Mouse (Mus musculus) heart, adult 18-20 months (tissue): Measurements from ENCODE around the gene H2-T23. TPM values are rescaled to one million over a fixed set of nuclear protein-coding genes. Genes with fewer than 3 reads are reported as not detected.
"Not testable (repeated sequence)": the region's sequence is repeated elsewhere in the genome, so short reads cannot be mapped to it uniquely, and the experiment has no call there.

Experiments
- DNase-seq, 2 experiments: peaks; one replicate each; pipeline ENCODE4 v3.0.0; 2021 to 2022; ENCODE audit warnings: mixed read lengths in 1 of 2
- total RNA-seq, 2 experiments: library from RNA; stranded (reverse); gene quantifications; 2 replicates each; pipeline ENCODE4 v1.2.3; 2021

The H2-T23 gene
- total RNA-seq, 2 experiments from 2014 or later: 31.7 to 56.7 TPM

- peak; percentile 62 to 71 for DNase-seq
Observed at GRCm38 (mm10) chr17:36023710-36024654, 8.7 kb downstream of the H2-T23 start.

- no peak for DNase-seq
Observed at GRCm38 (mm10) chr17:36022922-36023321, 9.7 kb downstream of the H2-T23 start.

GRCm38 (mm10) chr17:36022098-36022497, 10.6 kb downstream of the H2-T23 start:
- DNase-seq: no peak

DNA sequence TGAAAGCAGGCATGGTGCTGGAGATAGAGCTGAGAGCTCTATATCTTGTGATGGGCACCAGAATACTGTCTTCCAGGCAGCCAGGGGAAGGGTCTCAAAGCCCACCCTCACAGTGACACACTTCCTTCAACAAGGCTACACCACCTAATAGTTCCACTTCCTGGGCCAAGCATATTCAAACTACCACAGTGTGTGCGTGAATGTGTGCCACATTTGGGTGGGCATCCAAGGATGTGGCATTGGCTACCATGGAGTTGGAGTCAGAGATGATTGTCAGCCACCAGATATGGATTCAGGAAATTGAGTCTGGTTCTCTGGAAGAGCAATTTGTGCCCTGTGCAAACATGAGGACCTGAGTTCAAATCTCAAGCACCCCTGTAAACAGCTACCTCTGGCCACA, 11.3 kb downstream of the H2-T23 start:
- DNase-seq: no peak

DNA sequence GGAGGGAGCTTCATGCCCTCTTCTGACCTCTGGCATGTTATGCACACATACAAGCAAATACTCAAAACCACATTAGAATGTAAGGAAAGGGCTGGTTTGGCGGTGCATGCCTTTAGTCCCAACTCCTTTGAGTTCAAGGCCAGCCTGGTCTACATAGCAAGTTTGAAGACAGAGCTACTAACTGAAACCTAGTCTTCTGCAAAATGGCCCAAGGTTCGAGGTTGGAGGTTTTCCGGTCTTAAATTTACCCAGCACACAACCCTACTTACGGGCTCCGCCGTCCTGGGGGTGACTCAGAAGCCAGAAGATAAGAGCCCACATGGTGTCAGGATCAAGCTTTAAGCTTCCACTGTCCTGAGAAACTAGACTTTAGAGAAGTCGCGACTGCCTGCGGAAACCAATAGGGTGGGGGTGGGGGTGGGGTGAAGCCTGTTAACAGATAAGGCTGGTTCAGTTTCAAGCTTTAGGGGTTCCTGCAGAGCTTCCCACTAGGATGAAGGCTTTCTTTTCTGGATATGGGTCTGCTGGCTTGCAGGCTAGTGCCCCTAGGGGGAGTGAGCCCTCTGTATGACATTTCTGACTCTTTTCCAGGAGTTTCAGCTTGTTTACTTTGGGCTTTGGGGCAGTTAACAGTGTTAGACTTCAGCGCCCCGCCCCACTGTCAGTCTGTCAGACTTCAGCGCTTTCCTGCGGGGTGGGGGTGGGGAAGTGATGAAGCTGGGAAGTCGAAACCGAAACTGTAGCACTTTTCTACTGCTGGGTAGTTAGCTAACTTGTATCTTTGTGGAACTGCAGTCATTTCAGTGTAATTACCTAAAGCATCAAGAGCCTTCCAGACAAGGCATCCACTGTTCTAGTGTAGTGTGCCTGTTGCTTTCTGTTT, 12.2 kb downstream of the H2-T23 start, which contains the start of gene H2-T24:
H2-T24 (minus strand) TSS at position 370 of the 883 bp plus-strand sequence.
- DNase-seq: peak; percentile 88 to 91

DNA sequence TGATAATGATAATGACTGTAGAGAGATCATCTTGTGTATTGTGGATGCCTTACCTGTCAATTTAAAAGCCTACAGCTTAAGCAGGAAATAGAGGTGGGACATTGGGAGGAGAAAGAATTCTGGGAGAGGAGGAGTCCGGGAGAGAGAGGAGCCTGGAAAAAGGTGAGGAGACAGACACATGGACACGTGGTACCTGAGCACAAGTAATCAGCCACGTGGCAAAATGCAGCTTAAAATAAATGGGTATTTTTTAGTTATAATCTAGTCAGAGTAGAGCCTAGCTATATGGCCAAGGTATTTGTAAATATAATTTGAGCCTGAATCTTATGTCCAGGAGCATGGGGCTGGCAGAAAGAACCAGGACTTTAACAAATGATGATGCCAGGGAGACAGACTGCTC, 13.1 kb downstream of the H2-T23 start:
- DNase-seq: no peak

- DNase-seq: peak; percentile 51 to 83
Observed at GRCm38 (mm10) chr17:36018979-36019378, 13.7 kb downstream of the H2-T23 start.

DNA sequence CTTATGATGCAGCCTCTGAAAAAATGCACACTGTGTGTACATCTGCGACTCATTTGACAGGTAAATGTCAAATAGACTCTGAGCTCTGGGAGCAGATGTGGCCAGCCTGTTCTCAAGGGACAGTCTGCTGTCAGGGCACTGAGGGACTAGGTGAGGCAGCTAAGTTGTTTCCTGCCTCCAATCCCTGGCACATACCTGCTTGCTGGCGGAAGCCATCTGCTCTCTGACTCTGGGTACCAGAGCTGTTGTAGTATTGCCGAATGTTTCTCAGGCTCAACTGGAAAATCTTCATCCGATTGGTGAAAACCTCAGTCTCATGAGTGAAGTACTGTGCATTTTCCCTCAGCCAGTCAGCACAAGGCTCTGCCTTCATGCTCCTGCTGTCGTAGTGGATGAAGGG, 15.6 kb downstream of the H2-T23 start:
- no peak for DNase-seq

GRCm38 (mm10) chr17:36014977-36015376, 17.7 kb downstream of the H2-T23 start:
- no peak for DNase-seq

- DNase-seq: not testable (repeated sequence)
Observed at GRCm38 (mm10) chr17:36004409-36004808, 28.2 kb downstream of the H2-T23 start.

DNA sequence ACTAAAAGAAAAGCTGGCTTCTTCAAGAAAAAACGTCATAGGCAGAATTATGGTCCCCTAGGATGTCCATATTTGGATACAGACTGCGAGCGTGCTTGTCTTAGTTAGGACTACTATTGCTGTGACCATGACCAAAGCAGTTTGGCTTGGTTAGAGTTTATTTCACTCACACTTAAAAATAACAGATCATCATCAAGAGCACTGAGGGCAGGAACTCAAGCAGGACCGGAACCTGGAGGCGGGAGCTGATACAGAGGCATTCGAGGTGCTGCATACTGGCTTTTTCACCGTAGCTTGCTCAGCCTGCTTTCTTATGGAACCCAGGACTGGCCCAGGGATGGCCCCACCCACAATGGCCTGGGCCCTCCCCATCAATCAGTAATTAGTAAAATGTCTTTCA, 29.3 kb downstream of the H2-T23 start:
- DNase-seq: no peak

GRCm38 (mm10) chr17:36001966-36002365, 30.7 kb downstream of the H2-T23 start:
- no peak for DNase-seq

- peak in 1 of 2 experiments; percentile 29 for DNase-seq
Observed at GRCm38 (mm10) chr17:36001121-36001897, 31.3 kb downstream of the H2-T23 start.

- DNase-seq: no peak
Observed at GRCm38 (mm10) chr17:36000349-36000748, 32.3 kb downstream of the H2-T23 start.

- peak; percentile 42 to 49 for DNase-seq
Observed at GRCm38 (mm10) chr17:35999356-35999755, 33.3 kb downstream of the H2-T23 start.

- DNase-seq: no peak
Observed at GRCm38 (mm10) chr17:35998545-35999305, 33.9 kb downstream of the H2-T23 start.

GRCm38 (mm10) chr17:35997713-35998510, 34.7 kb downstream of the H2-T23 start:
- DNase-seq: peak in 1 of 2 experiments; percentile 53

DNA sequence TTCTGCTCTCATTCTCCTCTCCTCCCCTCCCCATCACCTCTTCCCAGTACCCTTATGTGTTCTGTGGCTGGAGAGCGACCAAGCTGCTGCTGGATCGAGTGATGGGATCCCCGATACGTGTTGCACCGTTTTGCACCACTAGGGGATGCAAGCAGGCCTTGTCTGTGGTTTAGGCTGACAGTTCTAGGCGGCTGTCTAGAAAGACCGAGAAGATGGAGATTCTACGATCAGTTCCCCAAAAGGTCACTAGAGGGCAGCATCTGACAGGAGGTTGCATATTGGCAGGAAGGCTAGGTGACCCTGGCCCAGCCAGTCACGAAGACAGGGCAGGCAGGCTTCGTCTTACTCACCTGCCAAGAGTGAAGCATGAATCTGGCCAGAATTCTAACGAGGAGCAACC, 35.7 kb downstream of the H2-T23 start:
- peak; percentile 97 to 99 for DNase-seq

GRCm38 (mm10) chr17:35994879-35995240, 37.8 kb downstream of the H2-T23 start:
- no peak for DNase-seq

GRCm38 (mm10) chr17:35994175-35994878, 38.3 kb downstream of the H2-T23 start:
- peak; percentile 92 for DNase-seq
